Mouse (Mus musculus): Measurements from ENCODE around the gene Adgrb3. TPM values are rescaled to one million over a fixed set of nuclear protein-coding genes. Genes with fewer than 3 reads are reported as not detected.
A peak's percentile ranks its signal among the peaks of the same experiment; 100 is the strongest.

Gene Adgrb3
- polyA plus RNA-seq, 1 experiment from 2014 or later, result 62.0 TPM

GRCm38 (mm10) chr1:25581698-25582097, 247.8 kb downstream of the Adgrb3 start:
- no peak for ATAC-seq (ENCODE audit: low FRiP score)
- Histone ChIP-seq H3K27me3 (ENCODE audit: control insufficient read depth, insufficient read depth, low read length) (no peaks in the 10 kb centered on the region), H3K36me3 (replicated peaks; ENCODE audit: control insufficient read depth, insufficient read depth) (no peaks in the 10 kb centered on the region), H3K4me2 (replicated peaks) (no peak overlapping the region), H3K4me3 (replicated peaks; ENCODE audit: low read length) (no peak overlapping the region), H3K9ac (no peak overlapping the region), H3K27ac (no peak overlapping the region), H3K9me3 (ENCODE audit: control insufficient read depth, low read length) (no peaks in the 10 kb centered on the region), H3K4me1 (replicated peaks; ENCODE audit: control insufficient read depth, insufficient read depth, low read length) (no peaks in the 10 kb centered on the region)
- no peak for DNase-seq (ENCODE audit: low spot score)
- WGBS, result 58% methylated on average over 1 of the region's 1 CpGs

- H3K4me2 ChIP-seq (replicated peaks), result no peak overlapping the region
- H3K9ac ChIP-seq, result no peak overlapping the region
- no peaks in the 10 kb centered on the region for H3K4me1 ChIP-seq (replicated peaks; ENCODE audit: control insufficient read depth, insufficient read depth, low read length)
- H3K36me3 ChIP-seq (replicated peaks; ENCODE audit: control insufficient read depth, insufficient read depth), result no peaks in the 10 kb centered on the region
- H3K27me3 ChIP-seq (ENCODE audit: control insufficient read depth, insufficient read depth, low read length), result no peaks in the 10 kb centered on the region
- H3K9me3 ChIP-seq (ENCODE audit: control insufficient read depth, low read length), result no peaks in the 10 kb centered on the region
- ATAC-seq (ENCODE audit: low FRiP score), result no peak
- H3K4me3 ChIP-seq (replicated peaks; ENCODE audit: low read length), result no peak overlapping the region
- no peak for DNase-seq (ENCODE audit: low spot score)
- WGBS, result 69% methylated on average over 4 of the region's 4 CpGs
- H3K27ac ChIP-seq, result no peak overlapping the region
Observed at GRCm38 (mm10) chr1:25577836-25578235, 251.7 kb downstream of the Adgrb3 start.

- WGBS, result 88% methylated on average over 6 of the region's 6 CpGs
- no peak for ATAC-seq (ENCODE audit: low FRiP score)
- no peak for DNase-seq (ENCODE audit: low spot score)
- Histone ChIP-seq H3K4me2 (replicated peaks) (no peak overlapping the region), H3K36me3 (replicated peaks; ENCODE audit: control insufficient read depth, insufficient read depth) (no peaks in the 10 kb centered on the region), H3K4me3 (replicated peaks; ENCODE audit: low read length) (no peak overlapping the region), H3K27me3 (ENCODE audit: control insufficient read depth, insufficient read depth, low read length) (no peaks in the 10 kb centered on the region), H3K27ac (no peak overlapping the region), H3K9me3 (ENCODE audit: control insufficient read depth, low read length) (no peaks in the 10 kb centered on the region), H3K4me1 (replicated peaks; ENCODE audit: control insufficient read depth, insufficient read depth, low read length) (no peaks in the 10 kb centered on the region), H3K9ac (no peak overlapping the region)
Observed at GRCm38 (mm10) chr1:25576598-25576997, 252.9 kb downstream of the Adgrb3 start.

DNA sequence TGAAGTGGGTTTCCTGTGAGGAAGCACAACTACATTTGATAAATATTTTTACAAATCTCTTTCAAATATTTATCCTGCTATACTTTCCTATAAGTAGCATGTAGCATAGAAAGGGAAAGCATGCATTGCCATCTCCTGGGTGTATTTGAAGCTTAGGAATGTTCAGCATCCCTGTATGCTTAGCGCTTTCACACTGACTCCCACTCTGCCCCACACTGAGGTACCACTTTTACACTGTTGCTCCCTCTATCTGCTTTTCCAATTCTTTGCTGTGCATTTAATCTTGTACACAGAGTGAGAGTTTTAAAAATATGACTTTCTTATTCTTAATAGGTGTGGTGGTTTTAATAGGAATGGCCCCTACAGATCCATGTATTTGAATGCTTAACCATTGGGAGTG, 261.4 kb downstream of the Adgrb3 start:
- Histone ChIP-seq H3K27me3 (ENCODE audit: control insufficient read depth, insufficient read depth, low read length) (no peaks in the 10 kb centered on the region), H3K9ac (no peak overlapping the region), H3K36me3 (replicated peaks; ENCODE audit: control insufficient read depth, insufficient read depth) (no peaks in the 10 kb centered on the region), H3K27ac (no peak overlapping the region), H3K4me2 (replicated peaks) (no peak overlapping the region), H3K4me1 (replicated peaks; ENCODE audit: control insufficient read depth, insufficient read depth, low read length) (no peaks in the 10 kb centered on the region), H3K4me3 (replicated peaks; ENCODE audit: low read length) (no peak overlapping the region), H3K9me3 (ENCODE audit: control insufficient read depth, low read length) (no peaks in the 10 kb centered on the region)
- WGBS, result 92% methylated on average over 1 of the region's 1 CpGs
- DNase-seq (ENCODE audit: low spot score) (no peak), ATAC-seq (ENCODE audit: low FRiP score) (no peak)

DNA sequence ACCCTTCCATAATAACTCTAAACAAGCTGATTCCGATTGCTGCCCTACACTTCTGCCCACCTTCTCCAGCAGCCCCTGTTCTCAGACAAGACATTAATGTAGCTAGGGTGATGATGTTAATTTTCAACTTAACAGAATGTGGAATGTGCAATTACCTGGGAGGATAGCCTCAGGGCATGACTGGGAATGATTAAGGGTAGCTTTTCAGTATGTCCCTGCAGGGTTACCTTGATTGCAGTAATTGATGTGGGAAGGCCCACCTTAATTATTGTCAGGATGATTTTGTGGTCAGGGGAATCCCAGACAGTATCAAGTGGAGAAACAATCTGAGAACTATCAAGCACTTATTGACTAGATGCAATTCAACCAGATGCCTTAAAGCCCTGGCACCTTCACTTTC, 283.4 kb downstream of the Adgrb3 start:
- Histone ChIP-seq H3K36me3 (replicated peaks; ENCODE audit: control insufficient read depth, insufficient read depth) (no peaks in the 10 kb centered on the region), H3K9me3 (ENCODE audit: control insufficient read depth, low read length) (no peaks in the 10 kb centered on the region), H3K4me3 (replicated peaks; ENCODE audit: low read length) (no peak overlapping the region), H3K9ac (no peak overlapping the region), H3K27ac (no peak overlapping the region), H3K4me2 (replicated peaks) (no peak overlapping the region), H3K4me1 (replicated peaks; ENCODE audit: control insufficient read depth, insufficient read depth, low read length) (no peaks in the 10 kb centered on the region), H3K27me3 (ENCODE audit: control insufficient read depth, insufficient read depth, low read length) (no peaks in the 10 kb centered on the region)
- WGBS, result 73% methylated on average over 1 of the region's 1 CpGs
- DNase-seq (ENCODE audit: low spot score) (no peak), ATAC-seq (ENCODE audit: low FRiP score) (no peak)

GRCm38 (mm10) chr1:25543915-25544314, 285.6 kb downstream of the Adgrb3 start:
- ATAC-seq (ENCODE audit: low FRiP score) (no peak), DNase-seq (ENCODE audit: low spot score) (no peak)
- Histone ChIP-seq H3K27ac (no peak overlapping the region), H3K9ac (no peak overlapping the region), H3K4me1 (replicated peaks; ENCODE audit: control insufficient read depth, insufficient read depth, low read length) (no peaks in the 10 kb centered on the region), H3K4me3 (replicated peaks; ENCODE audit: low read length) (no peak overlapping the region), H3K4me2 (replicated peaks) (no peak overlapping the region), H3K9me3 (ENCODE audit: control insufficient read depth, low read length) (no peaks in the 10 kb centered on the region), H3K36me3 (replicated peaks; ENCODE audit: control insufficient read depth, insufficient read depth) (no peaks in the 10 kb centered on the region), H3K27me3 (ENCODE audit: control insufficient read depth, insufficient read depth, low read length) (no peaks in the 10 kb centered on the region)
- WGBS, result 64% methylated on average over 2 of the region's 2 CpGs

DNA sequence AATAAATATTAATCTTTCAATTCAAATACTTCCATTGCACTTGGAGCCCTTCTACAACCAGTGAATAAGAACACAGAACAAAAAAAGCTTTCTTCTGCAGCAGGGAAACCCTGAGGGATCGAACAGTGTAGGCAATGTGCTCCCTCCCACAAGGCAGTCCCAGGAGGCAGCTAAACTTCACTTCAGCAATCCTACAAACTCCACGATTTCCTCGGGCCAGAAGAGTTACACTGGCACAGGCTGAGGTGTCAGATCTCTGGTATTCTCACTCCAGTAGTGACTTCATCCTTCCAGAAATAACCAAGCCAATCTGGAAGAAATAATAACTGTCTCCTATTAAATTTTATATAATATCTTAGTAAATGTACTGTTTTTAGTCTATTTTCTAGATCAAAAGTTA, 286.6 kb downstream of the Adgrb3 start:
- H3K4me3 ChIP-seq (replicated peaks; ENCODE audit: low read length), result no peak overlapping the region
- H3K9me3 ChIP-seq (ENCODE audit: control insufficient read depth, low read length), result no peaks in the 10 kb centered on the region
- H3K4me2 ChIP-seq (replicated peaks), result no peak overlapping the region
- H3K9ac ChIP-seq, result no peak overlapping the region
- ATAC-seq (ENCODE audit: low FRiP score), result no peak
- no peaks in the 10 kb centered on the region for H3K27me3 ChIP-seq (ENCODE audit: control insufficient read depth, insufficient read depth, low read length)
- DNase-seq (ENCODE audit: low spot score), result no peak
- H3K4me1 ChIP-seq (replicated peaks; ENCODE audit: control insufficient read depth, insufficient read depth, low read length), result no peaks in the 10 kb centered on the region
- 67% methylated on average over 3 of the region's 3 CpGs for WGBS
- no peak overlapping the region for H3K27ac ChIP-seq
- no peaks in the 10 kb centered on the region for H3K36me3 ChIP-seq (replicated peaks; ENCODE audit: control insufficient read depth, insufficient read depth)

GRCm38 (mm10) chr1:25526976-25527375, 302.5 kb downstream of the Adgrb3 start:
- 0 out of 2 replicates have a peak, but pooled peaks cover 9% of the 10 kb centered on the region for H3K36me3 ChIP-seq (replicated peaks; ENCODE audit: control insufficient read depth, insufficient read depth)
- no peak overlapping the region for H3K4me3 ChIP-seq (replicated peaks; ENCODE audit: low read length)
- DNase-seq (ENCODE audit: low spot score) (peak; percentile 62), ATAC-seq (ENCODE audit: low FRiP score) (no peak)
- H3K9me3 ChIP-seq (ENCODE audit: control insufficient read depth, low read length), result no peaks in the 10 kb centered on the region
- no peak overlapping the region for H3K27ac ChIP-seq
- H3K4me1 ChIP-seq (replicated peaks; ENCODE audit: control insufficient read depth, insufficient read depth, low read length), result no peaks in the 10 kb centered on the region
- 61% methylated on average over 4 of the region's 4 CpGs for WGBS
- H3K9ac ChIP-seq, result no peak overlapping the region
- no peak overlapping the region for H3K4me2 ChIP-seq (replicated peaks)
- no peaks in the 10 kb centered on the region for H3K27me3 ChIP-seq (ENCODE audit: control insufficient read depth, insufficient read depth, low read length)

- WGBS, result 62% methylated on average over 10 of the region's 10 CpGs
- Histone ChIP-seq H3K27me3 (ENCODE audit: control insufficient read depth, insufficient read depth, low read length) (no peaks in the 10 kb centered on the region), H3K36me3 (replicated peaks; ENCODE audit: control insufficient read depth, insufficient read depth) (no peaks in the 10 kb centered on the region), H3K9ac (no peak overlapping the region), H3K27ac (no peak overlapping the region), H3K4me1 (replicated peaks; ENCODE audit: control insufficient read depth, insufficient read depth, low read length) (no peaks in the 10 kb centered on the region), H3K4me3 (replicated peaks; ENCODE audit: low read length) (no peak overlapping the region), H3K9me3 (ENCODE audit: control insufficient read depth, low read length) (no peaks in the 10 kb centered on the region), H3K4me2 (replicated peaks) (no peak overlapping the region)
- ATAC-seq (ENCODE audit: low FRiP score) (peak; percentile 57; the same call in 1 of the 2 replicates), DNase-seq (ENCODE audit: low spot score) (peak; percentile 63)
Observed at GRCm38 (mm10) chr1:25510321-25511055, 319.0 kb downstream of the Adgrb3 start.
